Mouse (Mus musculus) c-Kit-positive CD71-positive TER-119-positive erythroid progenitor cells, embryonic 14.5 days (primary cell): ENCODE measurements around the gene Emx1.
"Not testable (repeated sequence)": the region's sequence is repeated elsewhere in the genome, so short reads cannot be mapped to it uniquely, and the experiment has no call there.

Experiments used
- DNase-seq: peaks from one replicate; pipeline ENCODE4 v3.0.0-alpha.2; 2013; ENCODE audit warnings: low spot score

The Emx1 gene

GRCm38 (mm10) chr6:85187340-85188211 is at the start of gene Emx1:
TSS of gene Emx1 (plus strand) at chr6:85187438.
- no peak for DNase-seq

- DNase-seq, result no peak
These were observed 47.7 kb upstream of the Emx1 start for GRCm38 (mm10) chr6:85139534-85139933.

GRCm38 (mm10) chr6:85141013-85141412 is 46.2 kb upstream of the Emx1 start:
- peak; percentile 29 for DNase-seq

GRCm38 (mm10) chr6:85144466-85144865 is 42.8 kb upstream of the Emx1 start:
- DNase-seq, result no peak

GRCm38 (mm10) chr6:85147636-85148035 is 39.6 kb upstream of the Emx1 start:
- no peak for DNase-seq

- DNase-seq, result no peak
These were observed 36.9 kb upstream of the Emx1 start for GRCm38 (mm10) chr6:85150386-85150785.

GRCm38 (mm10) chr6:85153970-85154540 is 33.2 kb upstream of the Emx1 start:
- peak; percentile 26 for DNase-seq

- DNase-seq, result no peak
These were observed 32.2 kb upstream of the Emx1 start for GRCm38 (mm10) chr6:85154861-85155528.

- not testable (repeated sequence) for DNase-seq
These were observed 30.7 kb upstream of the Emx1 start for GRCm38 (mm10) chr6:85156551-85156950.

GRCm38 (mm10) chr6:85158040-85158804 is 29.0 kb upstream of the Emx1 start:
- DNase-seq, result not testable (repeated sequence)

- not testable (repeated sequence) for DNase-seq
These were observed 28.0 kb upstream of the Emx1 start for GRCm38 (mm10) chr6:85159092-85159760.

- peak; percentile 59 for DNase-seq
These were observed 26.9 kb upstream of the Emx1 start for GRCm38 (mm10) chr6:85160201-85160923.

- no peak for DNase-seq
These were observed 21.8 kb upstream of the Emx1 start for GRCm38 (mm10) chr6:85165440-85165921.

- DNase-seq, result no peak
These were observed 7.7 kb upstream of the Emx1 start for GRCm38 (mm10) chr6:85179569-85179968.

- DNase-seq, result no peak
These were observed 7.2 kb upstream of the Emx1 start for GRCm38 (mm10) chr6:85180036-85180435.

GRCm38 (mm10) chr6:85183951-85184350 is 3.3 kb upstream of the Emx1 start:
- DNase-seq, result no peak

GRCm38 (mm10) chr6:85186033-85186743 is 1.1 kb upstream of the Emx1 start:
- DNase-seq, result no peak

GRCm38 (mm10) chr6:85186744-85187059 is 536 bp upstream of the Emx1 start:
- no peak for DNase-seq

- DNase-seq, result no peak
These were observed 1.2 kb downstream of the Emx1 start for GRCm38 (mm10) chr6:85188256-85189110.
